9 mouse cellular contexts compared by ENCODE assay signal in genomic region chr15:89181561-89182270, GRCm38 (mm10). TPM values are rescaled to one million over a fixed set of nuclear protein-coding genes. Genes with fewer than 3 reads are reported as not detected.
DNase-seq lines count a peak whose midpoint lies in the region; ATAC-seq lines count a peak whose summit lies in the region.
"Had no signal": no experiment of that assay in that cellular context is flagged by ENCODE, and none has a peak within 500 bp of the region (broad histone marks: within the 10 kb centered on the region; RNA-seq: fewer than 3 reads in every experiment).

No protein-coding gene starts in this region.

- peak overlapping the region; percentile 77 for H3K4me2 ChIP-seq in kidney, embryonic 14.5 days (replicated peaks; ENCODE audit: low read depth, low read length)
- peak overlapping the region; percentile 90; the same call in 1 of the 2 replicates for H3K4me2 ChIP-seq in midbrain, embryonic 11.5 days

- no peak overlapping the region for H3K9ac ChIP-seq in kidney, embryonic 14.5 days (ENCODE audit: low read depth, low read length)
- H3K9ac ChIP-seq in midbrain, embryonic 11.5 days (ENCODE audit: low read length): peak overlapping the region; percentile 89; the same call in 1 of the 2 replicates

- H3K9me3 ChIP-seq in kidney, embryonic 14.5 days (ENCODE audit: control insufficient read depth, low read length): no peaks in the 10 kb centered on the region
- H3K9me3 ChIP-seq in midbrain, embryonic 11.5 days (ENCODE audit: control insufficient read depth, low read length): no peaks in the 10 kb centered on the region

- peaks cover 33% of the 10 kb centered on the region for H3K4me1 ChIP-seq in kidney, embryonic 14.5 days (ENCODE audit: control insufficient read depth, insufficient read depth, low read length)
- H3K4me1 ChIP-seq in midbrain, embryonic 11.5 days (ENCODE audit: control insufficient read depth, insufficient read depth, low read length): peaks cover 49% of the 10 kb centered on the region

- H3K4me3 ChIP-seq in kidney, embryonic 14.5 days (ENCODE audit: low read length): peak overlapping the region; percentile 71; the same call in 1 of the 2 replicates
- H3K4me3 ChIP-seq in midbrain, embryonic 11.5 days (ENCODE audit: low read depth, low read length): no peak overlapping the region

- DNase-seq in kidney, adult 11 months: no peak
- DNase-seq in cerebellum, postnatal 10 days: peak; percentile 52 to 53
- DNase-seq in heart, postnatal 4 days: peak; percentile 20
- DNase-seq in midbrain, embryonic 11.5 days (ENCODE audit: low spot score, missing footprints): peak; percentile 84
- DNase-seq in adrenal gland, postnatal 10 days: no peak
- no peak for DNase-seq in embryo, embryonic 10.5 days (ENCODE audit: low spot score)
- DNase-seq in thymus, postnatal 10 days (ENCODE audit: low spot score in 2 of 2): no peak
- DNase-seq: thymus, postnatal 14 days had no signal

- WGBS in kidney, embryonic 14.5 days: 68% methylated on average over 10 of the region's 10 CpGs
- 81% methylated on average over 10 of the region's 10 CpGs for WGBS in midbrain, embryonic 11.5 days

- H3K27ac ChIP-seq in kidney, embryonic 14.5 days (ENCODE audit: low read depth, low read length): no peak overlapping the region
- no peak overlapping the region for H3K27ac ChIP-seq in midbrain, embryonic 11.5 days (ENCODE audit: low read depth, low read length)

- no peaks in the 10 kb centered on the region for H3K27me3 ChIP-seq in kidney, embryonic 14.5 days (ENCODE audit: control insufficient read depth, insufficient read depth, low read length)
- no peaks in the 10 kb centered on the region for H3K27me3 ChIP-seq in midbrain, embryonic 11.5 days (ENCODE audit: control insufficient read depth, insufficient read depth, low read length)

- no peak for ATAC-seq in kidney, embryonic 14.5 days (ENCODE audit: low FRiP score, low TSS enrichment)
- ATAC-seq in midbrain, embryonic 11.5 days (ENCODE audit: low FRiP score): no peak

- H3K36me3 ChIP-seq in kidney, embryonic 14.5 days (ENCODE audit: control insufficient read depth, insufficient read depth, low read length): peaks cover 2% of the 10 kb centered on the region; the same call in 1 of the 2 replicates
- H3K36me3 ChIP-seq in midbrain, embryonic 11.5 days (ENCODE audit: control insufficient read depth, insufficient read depth, low read length): no peaks in the 10 kb centered on the region

RNA-seq across cellular contexts. Expression of gene Plxnb2, which starts 1.1 kb away (rescaled TPM):
- 124 and 165 TPM in 2 replicates for polyA plus RNA-seq in kidney, embryonic 14.5 days (2014; fragmentation: Nextera tagmentation; extraction: Ambion mirVana)
- total RNA-seq in heart, postnatal 4 days (2021): 100 to 1,000 TPM; 132 to 137 TPM
- 97.5 and 115 TPM in 2 replicates for polyA plus RNA-seq in midbrain, embryonic 11.5 days (2014; fragmentation: Nextera tagmentation; extraction: Ambion mirVana)
- total RNA-seq in adrenal gland, postnatal 10 days (2021): 100 to 1,000 TPM in 1 of 2 experiments, 10 to 100 TPM in 1; 96.8 to 105 TPM

RNA-seq across cellular contexts. Expression of gene Dennd6b, which starts 14.6 kb away (rescaled TPM):
- 15.8 and 16.6 TPM in 2 replicates for polyA plus RNA-seq in kidney, embryonic 14.5 days (2014; fragmentation: Nextera tagmentation; extraction: Ambion mirVana)
- 10 to 100 TPM in 1 of 2 experiments, 1 to 10 TPM in 1; 8.7 to 10.3 TPM for total RNA-seq in heart, postnatal 4 days (2021)
- polyA plus RNA-seq in midbrain, embryonic 11.5 days (2014; fragmentation: Nextera tagmentation; extraction: Ambion mirVana): 26.2 and 26.6 TPM in 2 replicates
- 1 to 10 TPM; 4.7 to 7.4 TPM for total RNA-seq in adrenal gland, postnatal 10 days (2021)

RNA-seq across cellular contexts. Expression of gene Ppp6r2, which starts 29.6 kb away (rescaled TPM):
- 23.6 and 29.8 TPM in 2 replicates for polyA plus RNA-seq in kidney, embryonic 14.5 days (2014; fragmentation: Nextera tagmentation; extraction: Ambion mirVana)
- 10 to 100 TPM; 51.4 to 54.7 TPM for total RNA-seq in heart, postnatal 4 days (2021)
- 35.9 and 40.0 TPM in 2 replicates for polyA plus RNA-seq in midbrain, embryonic 11.5 days (2014; fragmentation: Nextera tagmentation; extraction: Ambion mirVana)
- 10 to 100 TPM; 41.8 to 52.0 TPM for total RNA-seq in adrenal gland, postnatal 10 days (2021)

RNA-seq across cellular contexts. Expression of gene Mapk11, which starts 32.3 kb away (rescaled TPM):
- polyA plus RNA-seq in kidney, embryonic 14.5 days (2014; fragmentation: Nextera tagmentation; extraction: Ambion mirVana): 8.4 and 14.8 TPM in 2 replicates
- 1 to 10 TPM; 4.1 to 5.4 TPM for total RNA-seq in heart, postnatal 4 days (2021)
- 34.9 and 40.6 TPM in 2 replicates for polyA plus RNA-seq in midbrain, embryonic 11.5 days (2014; fragmentation: Nextera tagmentation; extraction: Ambion mirVana)
- 1 to 10 TPM; 5.1 to 7.3 TPM for total RNA-seq in adrenal gland, postnatal 10 days (2021)

RNA-seq across cellular contexts. Expression of gene Mapk12, which starts 41.2 kb away (rescaled TPM):
- polyA plus RNA-seq in kidney, embryonic 14.5 days (2014; fragmentation: Nextera tagmentation; extraction: Ambion mirVana): 20.8 and 23.4 TPM in 2 replicates
- 10 to 100 TPM; 28.8 to 28.9 TPM for total RNA-seq in heart, postnatal 4 days (2021)
- 21.3 and 27.0 TPM in 2 replicates for polyA plus RNA-seq in midbrain, embryonic 11.5 days (2014; fragmentation: Nextera tagmentation; extraction: Ambion mirVana)
- total RNA-seq in adrenal gland, postnatal 10 days (2021): 10 to 100 TPM; 10.1 to 19.3 TPM

Comparison
In these comparisons a context has a peak if more than half of its experiments do, and no peak if none do; other contexts are left out.
1. DNase-seq: peak in cerebellum, postnatal 10 days (2 of 2), heart, postnatal 4 days (single experiment) and midbrain, embryonic 11.5 days (single experiment); none in kidney, adult 11 months (single experiment), adrenal gland, postnatal 10 days (single experiment), embryo, embryonic 10.5 days (single experiment) and thymus, postnatal 10 days (0 of 2).